Mouse (Mus musculus) spleen, adult 18-20 months (tissue): ENCODE data around the gene Tmem185b.
A peak's percentile ranks its signal among the peaks of the same experiment; 100 is the strongest.

Source experiments
- DNase-seq, 2 experiments: peaks; one replicate each; pipeline ENCODE4 v3.0.0; 2022; ENCODE audit warnings: mixed read lengths in 2 of 2

Gene Tmem185b

GRCm38 (mm10) chr1:119503808-119504207 lies 22.2 kb upstream of the Tmem185b start:
- DNase-seq, result no peak

GRCm38 (mm10) chr1:119504260-119505062 lies 21.5 kb upstream of the Tmem185b start, which contains the start of gene Ralb:
Ralb (minus strand) TSS chr1:119504794.
- peak; percentile 89 to 90 for DNase-seq

- DNase-seq, result no peak
These were observed 20.0 kb upstream of the Tmem185b start for GRCm38 (mm10) chr1:119505951-119506350.

GRCm38 (mm10) chr1:119508548-119508947 lies 17.4 kb upstream of the Tmem185b start:
- DNase-seq, result no peak

GRCm38 (mm10) chr1:119509474-119509873 lies 16.5 kb upstream of the Tmem185b start:
- DNase-seq, result no peak

- DNase-seq, result no peak
These were observed 15.6 kb upstream of the Tmem185b start for GRCm38 (mm10) chr1:119510409-119510808.

GRCm38 (mm10) chr1:119510857-119511256 lies 15.1 kb upstream of the Tmem185b start:
- no peak for DNase-seq

GRCm38 (mm10) chr1:119518060-119518459 lies 7.9 kb upstream of the Tmem185b start:
- DNase-seq, result no peak

- no peak for DNase-seq
These were observed 7.2 kb upstream of the Tmem185b start for GRCm38 (mm10) chr1:119518786-119519185.

GRCm38 (mm10) chr1:119519286-119519685 lies 6.7 kb upstream of the Tmem185b start:
- no peak for DNase-seq

GRCm38 (mm10) chr1:119521029-119521428 lies 4.9 kb upstream of the Tmem185b start:
- no peak for DNase-seq

GRCm38 (mm10) chr1:119521681-119522080 lies 4.3 kb upstream of the Tmem185b start:
- no peak for DNase-seq

GRCm38 (mm10) chr1:119522726-119523125 lies 3.2 kb upstream of the Tmem185b start:
- no peak for DNase-seq

- no peak for DNase-seq
These were observed 2.6 kb upstream of the Tmem185b start for GRCm38 (mm10) chr1:119523369-119523768.

- no peak for DNase-seq
These were observed 2.1 kb upstream of the Tmem185b start for GRCm38 (mm10) chr1:119523826-119524225.

- no peak for DNase-seq
These were observed 936 bp upstream of the Tmem185b start for GRCm38 (mm10) chr1:119525004-119525444.

GRCm38 (mm10) chr1:119530941-119531340 lies 5.0 kb downstream of the Tmem185b start:
- no peak for DNase-seq

GRCm38 (mm10) chr1:119532165-119532564 lies 6.2 kb downstream of the Tmem185b start:
- no peak for DNase-seq

GRCm38 (mm10) chr1:119533093-119533805 lies 7.3 kb downstream of the Tmem185b start:
- no peak for DNase-seq

- DNase-seq, result no peak
These were observed 8.4 kb downstream of the Tmem185b start for GRCm38 (mm10) chr1:119534341-119534740.

GRCm38 (mm10) chr1:119536122-119536521 lies 10.2 kb downstream of the Tmem185b start:
- no peak for DNase-seq

- no peak for DNase-seq
These were observed 11.7 kb downstream of the Tmem185b start for GRCm38 (mm10) chr1:119537651-119538050.

- no peak for DNase-seq
These were observed 13.3 kb downstream of the Tmem185b start for GRCm38 (mm10) chr1:119539252-119539651.
